Mouse (Mus musculus): ENCODE data around the gene Prox1. TPM values are rescaled to one million over a fixed set of nuclear protein-coding genes. Genes with fewer than 3 reads are reported as not detected.

The Prox1 gene
- polyA plus RNA-seq, 1 experiment from 2014 or later, result 1.2 TPM

GRCm38 (mm10) chr1:190092076-190092475 is 78.4 kb downstream of the Prox1 start:
- Histone ChIP-seq H3K27ac (ENCODE audit: low read depth, low read length) (no peak overlapping the region), H3K9me3 (ENCODE audit: control insufficient read depth, low read length) (no peaks in the 10 kb centered on the region), H3K36me3 (ENCODE audit: control insufficient read depth, insufficient read depth, low read length) (no peaks in the 10 kb centered on the region), H3K4me3 (ENCODE audit: low read length) (no peak overlapping the region), H3K4me2 (replicated peaks; ENCODE audit: low read depth, low read length) (no peak overlapping the region), H3K4me1 (ENCODE audit: control insufficient read depth, insufficient read depth, low read length) (no peaks in the 10 kb centered on the region; the same call in 1 of the 2 replicates), H3K27me3 (ENCODE audit: control insufficient read depth, insufficient read depth, low read length) (no peaks in the 10 kb centered on the region), H3K9ac (ENCODE audit: low read depth, low read length) (no peak overlapping the region)
- no peak for ATAC-seq (ENCODE audit: low FRiP score, low TSS enrichment)
- 89% methylated on average over 7 of the region's 7 CpGs for WGBS

GRCm38 (mm10) chr1:190088929-190089328 is 81.6 kb downstream of the Prox1 start:
- Histone ChIP-seq H3K4me1 (ENCODE audit: control insufficient read depth, insufficient read depth, low read length) (no peaks in the 10 kb centered on the region; the same call in 1 of the 2 replicates), H3K4me3 (ENCODE audit: low read length) (no peak overlapping the region), H3K4me2 (replicated peaks; ENCODE audit: low read depth, low read length) (no peak overlapping the region), H3K36me3 (ENCODE audit: control insufficient read depth, insufficient read depth, low read length) (no peaks in the 10 kb centered on the region), H3K27ac (ENCODE audit: low read depth, low read length) (no peak overlapping the region), H3K27me3 (ENCODE audit: control insufficient read depth, insufficient read depth, low read length) (no peaks in the 10 kb centered on the region), H3K9ac (ENCODE audit: low read depth, low read length) (no peak overlapping the region), H3K9me3 (ENCODE audit: control insufficient read depth, low read length) (no peaks in the 10 kb centered on the region)
- WGBS, result 10% methylated on average over 2 of the region's 2 CpGs
- no peak for ATAC-seq (ENCODE audit: low FRiP score, low TSS enrichment)

- no peak for ATAC-seq (ENCODE audit: low FRiP score, low TSS enrichment)
- H3K36me3 ChIP-seq (ENCODE audit: control insufficient read depth, insufficient read depth, low read length), result no peaks in the 10 kb centered on the region
- H3K9ac ChIP-seq (ENCODE audit: low read depth, low read length), result no peak overlapping the region
- no peak overlapping the region for H3K4me3 ChIP-seq (ENCODE audit: low read length)
- H3K9me3 ChIP-seq (ENCODE audit: control insufficient read depth, low read length), result no peaks in the 10 kb centered on the region
- no peak overlapping the region for H3K4me2 ChIP-seq (replicated peaks; ENCODE audit: low read depth, low read length)
- no peaks in the 10 kb centered on the region; the same call in 1 of the 2 replicates for H3K4me1 ChIP-seq (ENCODE audit: control insufficient read depth, insufficient read depth, low read length)
- no peaks in the 10 kb centered on the region for H3K27me3 ChIP-seq (ENCODE audit: control insufficient read depth, insufficient read depth, low read length)
- H3K27ac ChIP-seq (ENCODE audit: low read depth, low read length), result no peak overlapping the region
- 86% methylated on average over 7 of the region's 7 CpGs for WGBS
Observed at GRCm38 (mm10) chr1:190085703-190086102, 84.8 kb downstream of the Prox1 start.

- Histone ChIP-seq H3K4me2 (replicated peaks; ENCODE audit: low read depth, low read length) (no peak overlapping the region), H3K36me3 (ENCODE audit: control insufficient read depth, insufficient read depth, low read length) (no peaks in the 10 kb centered on the region), H3K4me3 (ENCODE audit: low read length) (no peak overlapping the region), H3K9ac (ENCODE audit: low read depth, low read length) (no peak overlapping the region), H3K27ac (ENCODE audit: low read depth, low read length) (no peak overlapping the region), H3K9me3 (ENCODE audit: control insufficient read depth, low read length) (no peaks in the 10 kb centered on the region), H3K27me3 (ENCODE audit: control insufficient read depth, insufficient read depth, low read length) (no peaks in the 10 kb centered on the region), H3K4me1 (ENCODE audit: control insufficient read depth, insufficient read depth, low read length) (peaks cover 6% of the 10 kb centered on the region; the same call in 1 of the 2 replicates)
- peak; percentile 52; the same call in 1 of the 2 replicates for ATAC-seq (ENCODE audit: low FRiP score, low TSS enrichment)
- 62% methylated on average over 9 of the region's 10 CpGs for whole genome bisulfite sequencing
Observed at GRCm38 (mm10) chr1:190079643-190080275, 90.8 kb downstream of the Prox1 start.

- no peak overlapping the region for H3K27ac ChIP-seq (ENCODE audit: low read depth, low read length)
- ATAC-seq (ENCODE audit: low FRiP score, low TSS enrichment), result no peak
- no peaks in the 10 kb centered on the region for H3K36me3 ChIP-seq (ENCODE audit: control insufficient read depth, insufficient read depth, low read length)
- no peak overlapping the region for H3K9ac ChIP-seq (ENCODE audit: low read depth, low read length)
- no peak overlapping the region for H3K4me3 ChIP-seq (ENCODE audit: low read length)
- no peak overlapping the region for H3K4me2 ChIP-seq (replicated peaks; ENCODE audit: low read depth, low read length)
- peaks cover 6% of the 10 kb centered on the region; the same call in 1 of the 2 replicates for H3K4me1 ChIP-seq (ENCODE audit: control insufficient read depth, insufficient read depth, low read length)
- no peaks in the 10 kb centered on the region for H3K27me3 ChIP-seq (ENCODE audit: control insufficient read depth, insufficient read depth, low read length)
- 79% methylated on average over 11 of the region's 11 CpGs for WGBS
- no peaks in the 10 kb centered on the region for H3K9me3 ChIP-seq (ENCODE audit: control insufficient read depth, low read length)
Observed at GRCm38 (mm10) chr1:190076601-190077000, 93.9 kb downstream of the Prox1 start.

Other genes with a start within 250 kb of the Prox1 start
- gene Smyd2, start 248.4 kb downstream of the Prox1 start, polyA plus RNA-seq (2014; fragmentation: Nextera tagmentation; extraction: Ambion mirVana), result 85.6 and 93.3 TPM in 2 replicates